Mouse (Mus musculus): ENCODE results near the gene Cnpy2.
"Not testable (repeated sequence)": the region's sequence is repeated elsewhere in the genome, so short reads cannot be mapped to it uniquely, and the experiment has no call there.

The Cnpy2 gene

DNA sequence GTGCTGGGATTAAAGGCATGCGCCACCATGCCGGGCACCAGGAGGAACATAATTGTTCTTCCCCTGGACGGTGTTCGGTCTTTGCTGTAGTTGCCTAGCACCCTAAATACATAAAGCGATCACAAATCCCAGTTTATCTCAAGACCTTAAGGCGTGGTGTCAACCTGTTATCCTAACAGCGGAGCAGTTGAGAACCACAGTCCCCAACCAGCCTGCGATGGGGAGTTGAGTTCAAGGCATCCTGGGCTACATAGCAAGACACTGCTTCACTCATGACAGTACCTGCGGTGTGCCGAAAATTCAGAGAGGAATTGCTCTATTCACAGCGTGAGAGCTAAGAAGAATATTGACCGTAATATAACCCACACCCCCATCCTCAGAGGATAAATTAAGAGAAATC lies 618 bp upstream of the Cnpy2 start:
- no peak for DNase-seq

DNA sequence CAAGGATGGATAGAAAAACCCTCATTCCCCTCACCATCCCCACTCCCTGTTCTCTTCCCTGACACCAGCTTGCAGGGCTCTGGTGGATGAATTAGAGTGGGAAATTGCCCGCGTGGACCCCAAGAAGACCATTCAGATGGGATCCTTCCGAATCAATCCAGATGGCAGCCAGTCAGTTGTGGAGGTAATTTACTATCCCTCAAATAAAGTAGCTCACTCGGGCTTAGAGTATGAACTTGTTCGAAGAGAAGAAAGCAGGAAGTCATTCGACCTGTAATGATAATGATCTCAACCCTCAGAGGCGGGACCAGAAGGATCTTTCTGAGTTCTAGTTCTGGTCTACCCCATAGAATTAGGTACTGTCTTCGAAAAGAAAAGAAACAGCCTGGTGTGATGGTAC lies 1.3 kb downstream of the Cnpy2 start:
- no peak for DNase-seq

DNA sequence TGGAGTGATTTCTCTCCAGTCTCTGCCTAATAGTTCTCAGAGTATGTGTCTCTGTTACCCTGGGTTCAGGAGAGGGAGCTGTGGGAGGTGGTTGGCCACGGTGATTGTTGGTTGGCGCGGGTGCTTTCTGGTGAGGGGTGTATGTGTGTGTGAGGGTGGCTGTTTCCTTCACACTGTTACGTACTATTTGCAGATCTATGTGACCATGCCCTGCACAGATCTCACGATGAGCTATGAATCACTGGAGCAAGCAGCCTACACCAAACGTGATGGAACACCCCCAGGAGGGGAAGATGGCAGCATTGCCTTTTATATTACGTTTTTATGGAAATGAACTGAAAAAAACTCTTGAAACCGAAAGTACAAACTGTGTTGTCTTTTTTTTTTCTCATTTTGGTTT lies 4.6 kb downstream of the Cnpy2 start:
- no peak for DNase-seq

DNA sequence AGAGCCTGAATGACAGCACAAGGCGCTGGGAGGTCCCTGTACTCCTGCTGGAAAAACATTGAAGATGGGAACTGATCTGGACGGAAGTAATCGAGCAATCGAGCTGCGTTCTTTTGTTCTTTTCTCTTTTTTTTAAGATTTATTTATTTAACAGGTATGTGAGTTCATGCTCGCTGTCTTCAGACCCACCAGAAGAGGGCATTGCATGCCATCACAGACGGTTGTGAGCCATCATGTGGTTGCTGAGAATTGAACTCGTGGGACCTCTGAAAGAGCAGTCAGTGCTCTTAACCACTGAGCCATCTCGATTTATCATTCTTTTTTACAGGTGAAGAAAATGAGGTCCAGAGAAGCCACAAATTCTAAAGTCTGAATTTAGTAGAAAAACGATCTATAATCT lies 5.4 kb downstream of the Cnpy2 start:
- no peak for DNase-seq

DNA sequence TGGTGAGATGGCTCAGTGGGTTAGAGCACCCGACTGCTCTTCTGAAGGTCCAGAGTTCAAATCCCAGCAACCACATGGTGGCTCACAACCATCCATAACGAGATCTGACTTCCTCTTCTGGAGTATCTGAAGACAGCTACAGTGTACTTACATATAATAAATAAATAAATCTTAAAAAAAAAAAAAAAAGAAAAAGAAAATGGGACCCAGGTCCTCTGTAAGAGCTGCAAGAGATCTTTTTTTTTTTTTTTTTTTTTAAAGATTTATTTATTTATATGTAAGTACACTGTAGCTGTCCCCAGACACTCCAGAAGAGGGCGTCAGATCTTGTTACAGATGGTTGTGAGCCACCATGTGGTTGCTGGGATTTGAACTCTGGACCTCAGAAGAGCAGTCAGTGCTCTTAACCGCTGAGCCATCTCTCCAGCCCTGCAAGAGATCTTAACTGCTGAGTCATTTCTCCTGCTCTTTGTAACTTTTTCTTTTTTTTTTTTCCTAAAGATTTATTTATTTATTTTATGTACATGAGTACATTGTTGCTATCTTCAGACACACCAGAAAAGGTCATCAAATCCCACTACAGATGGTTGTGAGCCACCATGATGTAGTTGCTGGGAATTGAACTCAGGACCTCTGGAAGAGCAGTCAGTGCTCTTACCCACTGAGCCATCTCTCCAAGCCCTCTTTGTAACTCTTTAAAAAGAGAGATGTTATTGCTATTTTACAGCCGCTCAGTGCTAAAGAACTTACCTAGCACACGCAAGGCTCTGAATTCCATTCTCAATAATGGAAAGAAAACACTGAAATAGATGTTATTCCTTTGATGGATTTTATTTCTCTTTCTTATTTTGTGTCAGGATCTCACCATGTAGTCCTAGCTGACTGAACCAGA lies 10.3 kb downstream of the Cnpy2 start:
- DNase-seq = not testable (repeated sequence)

DNA sequence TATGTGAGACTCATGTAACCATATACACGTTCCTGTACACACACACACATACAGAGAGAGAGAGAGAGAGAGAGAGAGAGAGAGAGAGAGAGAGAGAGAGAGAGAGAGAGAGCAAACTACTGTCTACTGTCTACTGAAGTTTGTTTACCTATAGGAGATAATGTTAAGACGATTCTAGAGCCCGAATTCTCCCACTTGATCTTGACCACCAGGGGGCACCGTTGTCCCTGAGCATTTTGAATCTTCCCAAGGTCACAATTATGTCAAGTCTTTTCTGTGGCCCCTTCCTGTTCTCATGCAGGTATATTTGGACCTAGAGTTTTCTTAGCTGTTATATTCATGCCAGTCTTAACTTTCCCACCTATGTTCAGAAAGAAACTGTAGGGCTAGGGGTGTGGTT lies 13.3 kb downstream of the Cnpy2 start:
- peak; percentile 80 to 83 for DNase-seq

DNA sequence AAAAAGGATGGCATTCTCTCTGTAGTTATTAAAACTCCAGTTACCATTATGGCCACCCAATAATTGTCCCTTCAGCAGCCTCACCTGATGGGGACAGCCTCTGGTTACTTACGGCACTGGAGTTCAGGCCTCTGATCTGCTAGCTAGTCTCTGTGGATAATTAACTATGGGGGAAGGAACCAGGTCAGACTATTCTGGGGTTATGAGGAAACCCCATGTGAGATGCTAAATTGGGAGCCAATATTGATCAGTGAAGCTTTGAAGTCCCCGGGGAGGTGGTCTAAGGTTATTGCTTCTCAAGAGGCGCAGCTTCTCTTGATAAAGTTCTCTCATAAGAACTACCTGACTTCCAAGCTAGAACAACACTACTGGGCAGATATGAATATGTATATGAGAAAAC lies 13.9 kb downstream of the Cnpy2 start:
- DNase-seq = no peak

DNA sequence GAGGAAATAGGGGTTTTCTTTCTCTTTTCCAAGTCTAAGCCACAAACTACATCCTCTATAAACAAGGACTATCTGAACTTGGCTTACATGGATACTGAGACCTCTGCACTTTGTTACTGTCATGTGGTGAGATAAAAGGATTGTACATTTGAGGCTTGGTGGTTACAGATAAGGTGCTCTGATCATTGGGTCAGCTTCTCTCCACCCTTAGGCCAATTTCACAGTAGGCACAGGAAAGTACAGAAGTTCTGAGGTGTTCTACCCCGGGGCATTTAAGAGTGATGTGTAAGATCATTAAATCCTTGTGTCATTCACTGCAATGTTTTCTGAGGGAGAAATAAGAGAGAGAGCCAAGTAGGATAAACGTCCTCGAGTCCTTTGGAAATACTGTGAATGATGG lies 14.3 kb downstream of the Cnpy2 start:
- no peak for DNase-seq

DNA sequence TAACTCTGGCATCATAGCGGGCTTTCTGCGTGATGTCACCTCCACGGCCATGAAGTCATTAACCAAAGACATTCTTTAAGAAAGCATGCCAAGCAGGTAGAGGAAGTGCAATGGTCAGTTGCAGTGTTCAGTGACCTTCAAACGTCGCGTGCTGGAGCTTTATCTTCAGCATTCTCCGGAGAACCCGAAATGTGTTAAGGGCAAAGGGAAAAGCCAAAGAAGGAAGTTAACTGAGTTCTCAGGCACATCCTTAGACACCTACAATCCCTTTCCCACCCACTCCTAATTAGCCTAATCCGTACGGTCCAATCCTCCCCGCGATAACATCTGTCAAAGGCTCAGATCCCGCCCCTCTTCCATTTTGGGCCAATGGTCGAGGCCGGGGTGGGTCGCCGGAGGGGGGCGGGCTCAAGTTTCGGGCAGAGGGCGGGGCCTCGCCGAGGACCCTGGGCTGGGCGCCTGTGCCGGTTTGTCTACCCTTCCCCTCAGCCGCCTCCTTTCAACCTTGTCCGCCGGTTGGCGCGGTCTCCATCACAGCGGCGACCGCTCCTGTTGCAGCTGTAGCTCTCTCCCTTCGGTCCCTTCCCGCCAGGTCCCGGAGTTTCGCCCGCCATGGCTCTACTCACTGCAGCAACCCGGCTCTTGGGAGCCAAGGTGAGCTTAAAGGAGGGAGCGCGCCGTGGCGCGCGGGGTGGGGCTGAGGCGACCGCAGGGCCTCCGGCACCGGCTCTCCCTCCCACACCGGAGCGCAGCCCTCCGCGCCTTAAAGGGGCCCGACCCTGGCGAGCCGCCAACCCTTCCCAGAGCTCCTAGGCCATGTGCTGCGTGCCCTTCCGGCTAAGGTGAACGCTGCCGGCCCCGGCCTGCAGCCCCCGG lies 15.3 kb downstream of the Cnpy2 start, which contains the start of gene Cs:
Gene Cs (plus strand): TSS at position 429 of the 876 bp plus-strand sequence.
- DNase-seq = peak; percentile 96 to 97

DNA sequence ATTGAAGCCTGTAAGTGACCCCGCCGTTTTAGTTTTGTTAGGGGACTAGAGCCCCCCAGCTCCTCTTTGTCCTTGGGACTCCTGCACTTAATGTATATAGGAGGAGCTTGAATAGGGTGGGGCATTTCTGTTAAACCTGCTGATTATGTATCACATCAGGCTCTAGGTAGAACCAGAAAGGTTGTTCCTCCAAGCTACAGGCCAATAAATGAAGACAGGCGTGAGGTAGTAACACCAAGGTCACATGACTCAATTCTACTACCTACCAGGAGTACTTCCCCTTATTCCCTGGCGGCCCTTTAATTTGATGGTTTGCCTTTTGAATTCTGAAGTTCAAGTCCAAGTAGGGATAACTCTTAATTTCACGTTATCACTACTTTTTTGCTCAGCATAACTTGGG lies 16.2 kb downstream of the Cnpy2 start:
- DNase-seq = no peak

DNA sequence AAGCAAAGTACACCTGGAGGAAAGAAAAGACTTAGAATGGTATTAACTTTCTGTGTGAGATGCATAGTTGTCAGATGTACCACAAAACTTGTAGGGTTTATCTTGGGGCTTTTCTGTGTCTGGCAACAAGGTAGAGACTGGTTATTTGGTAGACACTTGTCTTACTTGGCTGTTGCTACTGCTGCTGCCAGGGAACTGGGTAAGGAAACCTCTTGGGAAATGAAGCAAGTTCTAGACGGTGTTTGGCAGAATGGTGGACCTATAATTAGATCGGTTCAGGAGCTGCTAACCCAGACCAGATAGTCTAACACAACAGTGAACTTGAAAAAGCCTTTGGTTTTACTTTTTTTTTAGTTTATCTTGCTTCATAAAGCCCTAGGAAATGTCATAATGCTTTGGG lies 16.7 kb downstream of the Cnpy2 start:
- no peak for DNase-seq

DNA sequence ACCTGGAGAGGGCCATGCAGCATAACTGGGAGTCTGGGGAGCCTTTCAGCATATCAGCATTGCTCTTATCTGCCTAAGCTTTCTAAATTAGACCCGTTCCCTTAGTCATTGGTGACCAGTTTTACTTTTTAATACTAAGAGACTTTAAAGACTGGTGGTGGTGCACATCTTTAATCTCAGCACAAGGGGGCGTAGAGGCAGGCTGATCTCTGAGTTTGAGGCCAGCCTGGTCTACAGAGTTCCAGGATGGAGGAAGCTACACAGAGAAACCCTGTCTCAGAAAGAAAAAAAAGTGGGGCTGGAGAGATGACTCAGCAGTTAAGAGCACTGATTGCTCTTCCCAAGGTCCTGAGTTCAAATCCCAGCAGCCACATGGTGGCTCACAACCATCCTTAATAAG lies 18.0 kb downstream of the Cnpy2 start:
- DNase-seq = no peak

DNA sequence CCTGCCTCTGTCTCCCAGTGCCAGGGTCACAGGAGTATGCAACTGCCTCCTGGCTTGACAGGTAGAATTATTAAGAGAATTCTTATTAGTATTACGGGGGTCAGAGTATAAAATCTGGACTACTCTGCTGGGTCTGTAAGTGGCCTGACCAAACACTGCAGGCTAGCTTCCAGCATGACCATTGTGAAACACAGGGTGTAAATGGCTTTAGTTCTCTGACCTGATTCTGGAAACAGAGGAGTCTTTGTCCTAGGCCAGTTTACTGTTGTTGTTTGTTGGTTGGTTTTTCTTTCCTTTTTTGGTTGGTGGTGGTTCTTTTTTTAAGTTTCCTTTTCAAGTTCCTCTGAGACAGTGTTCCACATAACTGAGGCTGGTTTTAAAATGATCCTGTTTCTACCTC lies 21.2 kb downstream of the Cnpy2 start:
- DNase-seq = no peak

DNA sequence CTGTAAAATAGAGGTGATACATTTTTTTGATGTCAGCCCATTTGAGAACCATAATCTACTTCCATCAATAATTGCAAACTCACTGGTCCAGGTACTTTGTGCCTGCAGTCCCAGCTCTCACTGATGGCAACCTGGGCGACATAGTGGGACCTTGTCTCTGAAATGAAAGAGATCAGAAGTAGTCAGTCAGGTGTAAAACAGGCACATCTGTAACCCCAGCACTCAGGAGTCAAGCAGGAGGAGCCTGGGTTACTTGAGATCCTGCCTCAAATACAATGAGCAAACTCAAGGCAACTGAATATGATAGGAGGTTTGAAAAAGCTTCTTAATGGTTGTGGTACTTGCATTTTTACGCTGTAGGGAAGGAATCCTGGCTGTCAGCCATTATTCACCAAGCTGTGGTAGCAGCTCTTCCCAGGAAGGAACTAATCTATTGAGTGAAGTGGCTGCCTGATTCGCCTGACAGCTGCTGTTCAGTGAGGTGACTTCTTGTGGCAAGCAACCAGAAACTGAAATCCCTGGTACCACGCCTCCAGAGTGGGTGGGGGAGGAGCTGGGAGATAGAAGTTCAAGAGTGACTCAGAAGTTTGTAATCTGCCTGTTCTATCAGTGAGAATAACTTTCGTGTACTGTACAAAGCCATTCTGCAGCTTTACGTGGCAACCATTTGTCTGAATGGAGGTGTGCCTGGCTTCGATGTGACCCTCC lies 22.5 kb downstream of the Cnpy2 start:
- peak in 1 of 2 experiments; percentile 26 for DNase-seq

DNA sequence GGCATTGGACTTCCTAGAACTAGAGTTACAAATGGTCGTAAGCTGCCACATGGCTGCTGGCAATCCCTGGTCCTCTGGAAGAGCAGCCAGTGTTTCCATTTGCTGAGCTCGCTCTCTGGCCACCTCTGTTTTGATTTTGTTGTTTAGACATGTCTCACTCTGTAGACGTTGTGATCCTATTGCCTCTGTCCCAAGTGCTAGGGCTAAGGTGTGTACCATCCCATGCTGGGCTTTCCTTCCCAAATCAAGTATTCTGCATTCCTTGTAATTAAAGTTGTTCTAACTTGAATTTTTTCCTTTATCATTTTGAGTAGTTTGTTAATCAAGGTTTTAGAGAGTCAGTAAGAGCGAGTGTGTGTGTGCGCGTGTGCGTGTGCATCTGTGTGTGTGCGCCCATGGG lies 25.3 kb downstream of the Cnpy2 start:
- DNase-seq = no peak

DNA sequence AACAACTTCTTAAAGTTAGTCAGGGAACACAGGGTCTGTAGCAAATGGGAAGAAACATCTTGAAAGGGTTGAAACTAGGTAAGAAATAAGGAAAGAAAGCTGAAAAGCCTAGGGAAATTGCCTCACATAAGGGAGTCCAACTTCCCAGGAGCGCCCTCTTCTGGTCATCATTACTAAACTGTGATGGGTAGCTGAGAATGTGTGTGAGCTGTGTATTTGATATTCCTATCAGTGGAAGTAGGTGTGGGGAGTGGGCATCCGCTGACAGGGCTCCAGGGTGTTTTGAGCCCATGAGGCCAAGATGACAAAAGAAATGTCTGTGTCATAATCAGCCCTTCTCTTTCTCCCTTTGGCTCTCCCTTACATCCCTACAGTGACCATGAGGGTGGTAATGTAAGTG lies 36.5 kb downstream of the Cnpy2 start:
- peak; percentile 61 to 70 for DNase-seq

DNA sequence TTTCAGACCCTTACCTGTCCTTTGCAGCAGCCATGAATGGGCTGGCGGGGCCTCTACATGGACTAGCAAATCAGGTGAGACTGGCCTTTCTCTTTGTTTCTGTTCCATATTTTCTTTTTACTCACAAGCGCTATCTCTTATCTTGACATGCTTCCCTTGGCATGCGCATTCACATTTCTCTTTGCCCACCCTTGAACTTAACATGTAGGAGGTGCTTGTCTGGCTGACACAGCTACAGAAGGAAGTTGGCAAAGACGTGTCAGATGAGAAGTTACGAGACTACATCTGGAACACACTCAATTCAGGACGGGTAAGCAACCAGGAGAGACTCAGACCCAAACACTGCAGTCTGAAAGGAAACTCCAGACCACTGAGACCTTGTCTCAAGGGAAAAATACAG lies 37.0 kb downstream of the Cnpy2 start:
- no peak for DNase-seq

DNA sequence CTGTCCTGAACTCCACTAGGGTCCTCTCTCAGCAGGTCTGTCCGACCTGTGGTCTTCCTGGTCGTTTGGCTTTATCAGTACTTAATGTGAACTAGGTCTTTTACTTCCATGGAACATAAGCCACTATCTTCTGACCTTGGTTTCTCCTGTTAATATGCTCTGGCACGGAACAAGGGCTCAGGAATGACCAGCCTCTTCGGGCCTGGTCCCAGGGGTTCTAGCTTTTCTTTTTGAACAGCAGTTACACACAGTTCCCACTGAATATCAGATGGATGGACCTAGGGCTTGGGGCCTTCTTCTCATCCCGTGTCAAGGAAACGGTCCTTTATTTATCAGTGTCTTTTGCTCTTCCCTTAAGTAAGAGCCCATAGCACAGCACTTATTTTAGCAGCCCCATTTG lies 39.6 kb downstream of the Cnpy2 start:
- DNase-seq = no peak

DNA sequence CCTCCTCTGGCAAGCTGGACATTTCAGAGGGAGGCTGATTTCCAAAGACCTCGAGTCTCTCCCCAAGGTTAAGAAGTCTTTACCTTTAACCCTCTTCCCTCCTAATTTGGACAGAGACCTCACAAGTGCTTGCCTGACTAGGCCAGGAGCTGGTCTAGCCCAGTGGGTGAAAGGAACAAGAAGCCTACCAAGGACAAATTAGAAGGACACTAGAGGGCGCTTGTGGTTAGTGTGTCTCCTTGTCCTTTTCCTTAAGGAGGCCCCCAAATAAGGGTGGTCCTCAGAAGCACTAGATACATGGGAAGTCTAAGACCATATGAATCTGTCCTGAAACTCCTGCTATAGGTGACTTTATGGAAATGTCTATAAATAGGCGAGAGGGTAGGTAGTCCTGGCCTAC lies 40.3 kb downstream of the Cnpy2 start:
- peak; percentile 41 to 43 for DNase-seq

DNA sequence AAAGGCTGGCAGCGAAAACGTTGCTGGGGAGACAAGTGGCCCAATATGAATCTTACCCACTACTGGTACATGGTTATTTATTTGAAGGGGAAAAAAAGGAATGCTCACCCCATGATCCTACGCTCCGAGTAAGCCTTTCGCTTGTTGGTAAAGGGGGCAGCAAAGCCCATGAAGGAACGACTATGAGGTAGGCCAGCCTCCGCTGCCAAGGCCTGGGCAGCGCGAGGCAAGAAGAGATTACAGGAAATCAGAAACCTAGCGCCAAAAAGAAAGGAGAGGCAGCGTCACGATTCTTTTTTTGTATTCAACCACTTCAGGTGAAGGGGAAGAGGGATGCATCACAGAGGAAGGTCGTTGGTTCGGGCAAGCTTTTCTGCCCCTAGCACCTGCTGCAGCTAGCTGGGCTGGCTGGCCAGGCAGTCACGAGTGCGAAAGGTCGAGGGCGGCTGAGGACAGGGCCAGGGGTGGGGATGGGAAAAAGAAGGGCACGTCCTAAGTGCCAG lies 45.7 kb downstream of the Cnpy2 start:
- peak in 1 of 2 experiments; percentile 22 for DNase-seq

DNA sequence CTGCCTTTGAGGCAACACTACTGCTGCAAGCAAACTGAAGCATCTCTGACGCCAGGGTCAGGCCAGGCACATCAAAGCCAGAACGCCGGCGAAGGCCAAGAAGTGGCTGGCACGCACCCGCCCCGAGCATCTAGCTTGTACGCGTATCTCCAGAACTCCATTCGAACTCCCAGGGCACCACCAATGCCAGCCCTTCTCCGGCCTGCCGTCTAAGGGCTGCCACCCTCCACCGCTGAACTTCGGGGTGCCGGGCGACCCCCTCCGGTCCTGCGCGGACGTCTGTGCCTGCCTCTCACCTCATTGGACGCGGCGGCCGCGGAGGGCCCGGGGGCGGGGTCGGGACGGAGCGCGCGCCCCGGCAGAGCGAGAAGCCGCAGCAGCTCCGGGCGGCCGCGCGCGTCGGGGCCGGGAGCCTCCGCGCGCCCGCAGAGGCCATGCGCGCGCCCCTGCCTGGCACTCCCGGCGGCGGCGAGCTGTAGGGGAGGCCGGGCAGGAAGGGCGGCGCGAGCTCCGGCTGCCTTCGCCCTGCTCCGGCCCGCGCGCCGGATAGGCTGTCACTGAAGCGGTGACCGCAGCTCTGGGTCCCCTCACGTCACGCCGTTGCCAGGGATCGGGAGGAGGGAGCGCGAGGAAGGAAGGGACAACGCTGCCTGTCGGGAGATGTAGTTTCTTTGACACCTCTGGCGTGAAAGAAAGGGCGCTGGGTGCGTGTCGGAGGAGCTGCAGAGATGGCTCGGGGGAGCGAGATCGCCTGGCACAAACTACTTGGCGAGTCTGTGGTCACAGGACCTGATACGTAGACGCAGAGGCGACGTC lies 46.4 kb downstream of the Cnpy2 start, which contains the start of gene Coq10a:
Gene Coq10a (minus strand): TSS at position 596 of the 816 bp plus-strand sequence.
- DNase-seq = peak; percentile 93 to 98

DNA sequence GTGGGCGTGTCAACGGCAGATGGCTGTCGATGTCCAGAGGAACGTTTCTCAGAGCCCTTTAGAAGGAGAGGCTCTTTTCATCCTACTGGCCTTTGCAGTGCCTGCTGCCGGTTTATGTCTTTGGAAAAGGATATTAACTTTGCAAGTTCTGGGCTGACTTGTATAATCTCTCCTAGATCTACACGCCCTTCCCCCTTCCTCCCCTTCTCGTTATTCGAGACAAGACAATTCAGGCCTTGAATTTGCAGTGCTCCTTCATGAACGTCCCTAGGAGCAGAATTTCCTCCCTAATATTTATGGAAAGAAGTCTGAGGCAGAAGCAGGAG lies 46.9 kb downstream of the Cnpy2 start:
- no peak for DNase-seq
